Mouse (Mus musculus) ES-Bruce4 (cell line): ENCODE measurements around the gene Gm10945. TPM values are rescaled to one million over a fixed set of nuclear protein-coding genes. Genes with fewer than 3 reads are reported as not detected.

Experiments used
- H3K27ac ChIP-seq: 2 replicates; pipeline ENCODE4 v1.5.1; 2012; ENCODE audit warnings: low read length, inconsistent platforms; ENCODE audit not compliant: insufficient read depth
- H3K27me3 ChIP-seq: 2 replicates; pipeline ENCODE4 v1.6.1; 2012; ENCODE audit warnings: mild to moderate bottlenecking, low read length, inconsistent platforms; ENCODE audit not compliant: control insufficient read depth, poor library complexity, insufficient read depth, severe bottlenecking
- H3K36me3 ChIP-seq: 2 replicates; pipeline ENCODE4 v1.6.1; 2012; ENCODE audit warnings: inconsistent platforms, mild to moderate bottlenecking, low read length, moderate library complexity; ENCODE audit not compliant: control insufficient read depth, poor library complexity, insufficient read depth, severe bottlenecking
- H3K4me1 ChIP-seq: one replicate; pipeline ENCODE4 v1.8.1; 2011; ENCODE audit warnings: low read length; ENCODE audit not compliant: control insufficient read depth, insufficient read depth
- H3K4me3 ChIP-seq: 2 replicates; pipeline ENCODE4 v1.5.1; 2011; ENCODE audit warnings: low read depth, mild to moderate bottlenecking, low read length
- H3K9ac ChIP-seq: 2 replicates; pipeline ENCODE4 v1.6.1; 2012; ENCODE audit warnings: low read depth, mild to moderate bottlenecking, inconsistent platforms; ENCODE audit not compliant: poor library complexity, severe bottlenecking
- H3K9me3 ChIP-seq: replicated peaks from 2 replicates; pipeline ENCODE4 v1.6.1; 2012; ENCODE audit warnings: mild to moderate bottlenecking, low read length, inconsistent platforms; ENCODE audit not compliant: control insufficient read depth, poor library complexity, insufficient read depth, severe bottlenecking
- CTCF ChIP-seq: IDR thresholded peaks from one replicate; pipeline ENCODE4 v1.8.1; 2011; ENCODE audit warnings: low read depth, low read length
- EP300 ChIP-seq: IDR thresholded peaks from 2 replicates; pipeline ENCODE4 v1.6.1; 2011; ENCODE audit warnings: low read depth, low read length; ENCODE audit not compliant: insufficient read depth
- POLR2A ChIP-seq: IDR thresholded peaks from one replicate; pipeline ENCODE4 v1.8.1; 2011; ENCODE audit warnings: low read length; ENCODE audit not compliant: insufficient read depth
- polyA plus RNA-seq: library from polyadenylated mRNA; stranded (reverse); fragments of >200 nt; gene quantifications from 2 replicates; pipeline ENCODE4 v1.2.4, GENCODE M21; 2011; ENCODE audit warnings: low read depth; ENCODE audit not compliant: missing spikeins, insufficient read depth, insufficient read length

The Gm10945 gene
- not detected in 2 replicates for polyA plus RNA-seq

DNA sequence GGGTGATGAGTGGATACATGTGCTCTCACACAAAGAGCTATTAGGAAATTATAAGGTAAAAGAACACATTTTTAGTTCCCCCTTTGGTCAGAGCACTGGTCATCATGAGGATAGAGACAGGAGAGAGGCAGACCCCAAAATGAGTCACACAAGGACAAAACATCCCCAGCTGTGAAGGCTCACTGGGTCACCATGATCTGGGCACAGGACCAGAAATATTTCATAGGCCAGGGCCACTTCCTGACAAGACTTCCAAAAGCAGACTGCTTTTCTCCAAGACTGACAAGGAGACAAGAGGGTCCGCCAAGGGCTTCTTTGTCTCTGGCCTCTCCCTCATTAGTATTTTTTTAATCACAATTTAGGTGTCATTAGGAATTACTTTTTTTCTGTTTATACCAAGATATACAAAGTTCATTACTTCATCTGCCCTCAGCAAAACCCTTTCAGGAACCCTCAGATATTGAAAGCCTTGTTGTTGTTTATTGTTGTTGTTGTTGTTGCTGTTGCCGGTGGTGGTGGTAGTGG is at the start of gene Gm10945:
Gene Gm10945 (minus strand): TSS at position 475 of the 525 bp plus-strand sequence.
- Histone ChIP-seq H3K27ac (no peak within 1 kb of the TSS), H3K4me3 (no peak within 1 kb of the TSS), H3K36me3 (no peaks in the 10 kb centered on the region), H3K27me3 (no peaks in the 10 kb centered on the region), H3K9ac (no peak within 1 kb of the TSS), H3K4me1 (no peaks in the 10 kb centered on the region), H3K9me3 (no peaks in the 10 kb centered on the region)
- TF ChIP-seq CTCF, result no peak
- no peak for TF ChIP-seq POLR2A

DNA sequence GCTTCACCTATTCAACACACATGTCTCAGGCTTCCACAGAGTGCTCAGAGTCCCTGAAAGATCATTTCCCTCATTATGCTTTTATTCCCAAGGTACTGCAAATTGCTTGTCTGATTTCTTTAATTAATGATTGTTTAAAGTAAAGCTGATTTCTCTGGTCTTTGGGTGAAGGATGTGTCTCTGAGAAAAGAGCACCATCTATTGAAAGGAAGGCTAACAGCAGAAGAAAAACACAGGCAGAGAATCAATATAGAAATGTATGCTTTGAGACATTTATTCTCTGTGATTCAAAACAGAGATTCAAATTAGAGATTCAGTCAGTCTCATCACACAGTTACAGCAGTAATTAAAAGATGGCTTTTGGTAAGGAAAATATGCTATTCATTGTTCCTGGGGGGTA is 28.7 kb upstream of the Gm10945 start:
- H3K27me3 ChIP-seq, result no peaks in the 10 kb centered on the region; the same call in 1 of the 2 replicates
- no peak overlapping the region for H3K27ac ChIP-seq
- H3K36me3 ChIP-seq, result no peaks in the 10 kb centered on the region
- H3K4me3 ChIP-seq, result no peak overlapping the region
- TF ChIP-seq CTCF (no peak), EP300 (no peak), POLR2A (no peak)
- no peaks in the 10 kb centered on the region for H3K9me3 ChIP-seq
- no peak overlapping the region for H3K9ac ChIP-seq
- no peaks in the 10 kb centered on the region for H3K4me1 ChIP-seq

DNA sequence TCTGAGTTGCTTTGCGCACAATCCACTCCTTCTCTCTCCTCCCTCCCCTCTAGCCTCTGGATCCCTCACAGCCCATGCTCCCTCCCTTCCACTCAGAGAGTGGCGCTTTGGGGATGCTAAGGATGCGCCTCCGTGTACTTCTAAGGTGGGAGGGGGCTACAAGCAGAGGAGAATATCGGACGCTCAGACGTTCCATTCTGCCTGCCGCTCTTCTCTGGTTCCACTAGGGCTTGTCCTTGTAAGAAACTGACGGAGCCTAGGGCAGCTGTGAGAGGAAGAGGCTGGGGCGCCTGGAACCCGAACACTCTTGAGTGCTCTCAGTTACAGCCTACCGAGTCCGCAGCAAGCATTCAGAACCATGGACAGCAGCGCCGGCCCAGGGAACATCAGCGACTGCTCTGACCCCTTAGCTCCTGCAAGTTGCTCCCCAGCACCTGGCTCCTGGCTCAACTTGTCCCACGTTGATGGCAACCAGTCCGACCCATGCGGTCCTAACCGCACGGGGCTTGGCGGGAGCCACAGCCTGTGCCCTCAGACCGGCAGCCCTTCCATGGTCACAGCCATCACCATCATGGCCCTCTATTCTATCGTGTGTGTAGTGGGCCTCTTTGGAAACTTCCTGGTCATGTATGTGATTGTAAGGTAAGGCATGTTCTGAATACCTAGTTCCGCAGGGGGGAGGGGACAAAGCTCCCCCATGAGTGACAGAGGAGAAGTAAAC is 27.1 kb upstream of the Gm10945 start:
- Histone ChIP-seq H3K4me3 (peak overlapping the region; percentile 62), H3K9ac (no peak overlapping the region)
- TF ChIP-seq EP300, result no peak
- TF ChIP-seq POLR2A, result no peak
- no peak for TF ChIP-seq CTCF

DNA sequence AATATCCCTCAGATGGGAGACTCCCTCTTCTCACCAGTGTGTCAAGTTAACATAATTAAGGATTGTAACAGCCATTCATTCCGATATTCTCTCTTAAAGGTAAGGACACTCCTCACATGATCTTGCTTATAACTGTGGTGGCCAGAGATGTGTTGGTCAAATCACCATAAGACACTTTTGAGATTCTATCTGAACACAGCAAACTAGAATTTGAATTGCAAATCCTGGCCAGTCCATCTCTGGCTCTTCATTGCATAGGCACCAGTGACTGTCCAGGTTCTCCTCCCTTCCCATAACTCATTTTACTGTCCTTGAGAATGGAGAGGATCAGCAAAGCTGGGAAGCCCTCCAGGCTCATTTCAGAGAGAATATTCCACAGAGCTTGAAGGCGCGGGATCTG is 3.4 kb downstream of the Gm10945 start, which contains the start of gene Oprm1:
Gene Oprm1 (plus strand): TSS at position 301 of the 400 bp plus-strand sequence.
- no peak within 1 kb of the TSS for H3K4me3 ChIP-seq
- TF ChIP-seq POLR2A (no peak), CTCF (no peak), EP300 (no peak)
- no peak within 1 kb of the TSS for H3K9ac ChIP-seq
- no peaks in the 10 kb centered on the region for H3K36me3 ChIP-seq
- no peaks in the 10 kb centered on the region for H3K4me1 ChIP-seq
- no peaks in the 10 kb centered on the region for H3K27me3 ChIP-seq
- H3K27ac ChIP-seq, result no peak within 1 kb of the TSS
- H3K9me3 ChIP-seq, result no peaks in the 10 kb centered on the region

More for the DNA sequence above, 27.1 kb upstream of the Gm10945 start:
- no peaks in the 10 kb centered on the region for H3K4me1 ChIP-seq
- H3K27ac ChIP-seq, result no peak overlapping the region
- H3K9me3 ChIP-seq, result no peaks in the 10 kb centered on the region
- H3K27me3 ChIP-seq, result no peaks in the 10 kb centered on the region; the same call in 1 of the 2 replicates
- H3K36me3 ChIP-seq, result no peaks in the 10 kb centered on the region

DNA sequence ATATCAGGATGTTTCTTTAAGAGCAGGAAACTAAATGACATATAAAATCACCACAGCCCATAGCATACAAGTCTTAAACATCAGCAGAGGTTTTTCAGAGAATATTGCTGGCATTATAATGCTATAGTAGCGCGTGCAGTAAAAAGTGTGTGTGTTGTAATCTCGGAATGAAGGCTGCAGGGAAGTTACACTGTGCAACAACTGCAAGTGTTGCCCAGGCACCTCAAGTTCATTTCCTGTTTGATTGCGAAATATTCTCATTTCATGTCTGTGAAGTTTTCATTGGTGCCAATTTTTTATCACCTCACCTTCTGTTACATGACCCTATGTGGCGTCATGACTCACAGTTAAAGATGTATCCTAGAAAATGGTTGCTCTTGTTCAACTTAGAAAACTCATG is 8.2 kb downstream of the Gm10945 start:
- Histone ChIP-seq H3K27me3 (no peaks in the 10 kb centered on the region), H3K4me3 (no peak overlapping the region), H3K4me1 (no peaks in the 10 kb centered on the region), H3K36me3 (no peaks in the 10 kb centered on the region), H3K9ac (no peak overlapping the region), H3K27ac (no peak overlapping the region), H3K9me3 (no peaks in the 10 kb centered on the region)
- TF ChIP-seq EP300 (no peak), POLR2A (no peak), CTCF (no peak)

DNA sequence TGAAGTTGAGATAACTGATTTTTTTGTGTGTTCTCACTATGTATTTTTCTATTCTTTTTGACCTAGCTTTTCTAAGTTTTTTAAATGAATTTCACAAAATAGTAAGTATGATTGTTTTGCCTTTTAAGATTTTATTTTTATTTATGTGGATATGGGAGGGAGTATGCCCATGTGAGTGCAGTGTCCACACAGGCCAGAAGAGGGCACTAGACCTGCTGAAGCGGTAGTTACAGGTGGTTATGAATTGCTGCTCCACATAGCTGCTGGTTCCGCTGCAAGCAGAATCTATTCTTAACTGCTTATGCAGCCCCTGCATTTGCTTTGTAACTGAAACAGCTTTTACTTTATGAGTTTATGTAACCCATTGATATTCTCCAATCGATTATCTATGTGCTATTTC is 33.1 kb downstream of the Gm10945 start:
- Histone ChIP-seq H3K9ac (no peak overlapping the region), H3K36me3 (no peaks in the 10 kb centered on the region), H3K4me3 (no peak overlapping the region), H3K27ac (no peak overlapping the region), H3K9me3 (no peaks in the 10 kb centered on the region), H3K4me1 (no peaks in the 10 kb centered on the region), H3K27me3 (no peaks in the 10 kb centered on the region)
- TF ChIP-seq EP300 (no peak), CTCF (peak; percentile 55)
